Mouse (Mus musculus) kidney, embryonic 14.5 days (tissue): ENCODE measurements around the gene Vapb. TPM values are rescaled to one million over a fixed set of nuclear protein-coding genes. Genes with fewer than 3 reads are reported as not detected.

Experiments
- ATAC-seq: fragments of 200-750 bp; cut with Nextera tagmentation; 2 replicates; pipeline ENCODE4 v1.8.0; 2017; ENCODE audit warnings: moderate number of reproducible peaks, mild to moderate bottlenecking, moderate TSS enrichment, moderate library complexity; ENCODE audit not compliant: low FRiP score, low TSS enrichment
- H3K27ac ChIP-seq: fragments of 300-500 bp; sonication (generic); 2 replicates; pipeline ENCODE4 v1.5.1; 2014; ENCODE audit warnings: low read depth, mild to moderate bottlenecking, low read length, moderate library complexity, mixed read lengths
- H3K27me3 ChIP-seq: fragments of 300-500 bp; sonication (generic); 2 replicates; pipeline ENCODE4 v1.6.1; 2014; ENCODE audit warnings: mild to moderate bottlenecking, low read length; ENCODE audit not compliant: control insufficient read depth, insufficient read depth
- H3K36me3 ChIP-seq: fragments of 300-500 bp; sonication (generic); 2 replicates; pipeline ENCODE4 v1.6.1; 2014; ENCODE audit warnings: low read length, mixed read lengths; ENCODE audit not compliant: control insufficient read depth, insufficient read depth
- H3K4me1 ChIP-seq: fragments of 300-500 bp; sonication (generic); 2 replicates; pipeline ENCODE4 v1.6.1; 2014; ENCODE audit warnings: low read length, mixed read lengths; ENCODE audit not compliant: control insufficient read depth, insufficient read depth
- H3K4me2 ChIP-seq: fragments of 300-500 bp; sonication (generic); replicated peaks from 2 replicates; pipeline ENCODE4 v1.6.1; 2014; ENCODE audit warnings: low read depth, mild to moderate bottlenecking, low read length
- H3K4me3 ChIP-seq: fragments of 300-500 bp; sonication (generic); 2 replicates; pipeline ENCODE4 v1.5.1; 2014; ENCODE audit warnings: mild to moderate bottlenecking, low read length
- H3K9ac ChIP-seq: fragments of 300-500 bp; sonication (generic); 2 replicates; pipeline ENCODE4 v1.6.1; 2014; ENCODE audit warnings: low read depth, mild to moderate bottlenecking, low read length, moderate library complexity
- H3K9me3 ChIP-seq: fragments of 300-500 bp; sonication (generic); 2 replicates; pipeline ENCODE4 v1.6.1; 2016; ENCODE audit warnings: low read length; ENCODE audit not compliant: control insufficient read depth
- WGBS: fragments of 180-500 bp; shearing (Covaris S2); extraction: QIAGEN DNeasy Blood & Tissue Kit; methylation state at CpG from one replicate; pipeline ENCODE4 v1.1.7; 2014; 5-methylcytosine and 5-hydroxymethylcytosine counted together
- polyA plus RNA-seq: library from polyadenylated mRNA; unstranded; fragments of >200 nt; fragmentation: Nextera tagmentation; extraction: Ambion mirVana; gene quantifications from 2 replicates; pipeline ENCODE4 v1.2.1, GENCODE M21; 2014

Vapb gene
- polyA plus RNA-seq, 1 experiment from 2014 or later: 9.3 TPM

GRCm38 (mm10) chr2:173724940-173725807, 12.1 kb upstream of the Vapb start:
- Histone ChIP-seq H3K4me3 (no peak overlapping the region), H3K27me3 (no peaks in the 10 kb centered on the region), H3K27ac (no peak overlapping the region), H3K4me1 (peaks cover 13% of the 10 kb centered on the region; the same call in 1 of the 2 replicates), H3K36me3 (no peaks in the 10 kb centered on the region), H3K9me3 (no peaks in the 10 kb centered on the region), H3K9ac (no peak overlapping the region), H3K4me2 (no peak overlapping the region)
- 30% methylated on average over 15 of the region's 15 CpGs for WGBS
- peak; percentile 47 for ATAC-seq

GRCm38 (mm10) chr2:173725819-173726218, 11.5 kb upstream of the Vapb start:
- H3K27ac ChIP-seq: no peak overlapping the region
- ATAC-seq: no peak
- no peak overlapping the region for H3K4me3 ChIP-seq
- no peak overlapping the region for H3K9ac ChIP-seq
- no peaks in the 10 kb centered on the region for H3K9me3 ChIP-seq
- H3K27me3 ChIP-seq: no peaks in the 10 kb centered on the region
- no peaks in the 10 kb centered on the region for H3K36me3 ChIP-seq
- 86% methylated on average over 4 of the region's 4 CpGs for WGBS
- H3K4me2 ChIP-seq: no peak overlapping the region
- peaks cover 13% of the 10 kb centered on the region; the same call in 1 of the 2 replicates for H3K4me1 ChIP-seq

GRCm38 (mm10) chr2:173730444-173730966, 6.8 kb upstream of the Vapb start:
- Histone ChIP-seq H3K4me3 (no peak overlapping the region), H3K27me3 (no peaks in the 10 kb centered on the region), H3K36me3 (no peaks in the 10 kb centered on the region), H3K9me3 (no peaks in the 10 kb centered on the region), H3K4me2 (no peak overlapping the region), H3K27ac (no peak overlapping the region), H3K9ac (no peak overlapping the region), H3K4me1 (peaks cover 8% of the 10 kb centered on the region; the same call in 1 of the 2 replicates)
- 13% methylated on average over 9 of the region's 9 CpGs for WGBS
- no peak for ATAC-seq

GRCm38 (mm10) chr2:173734426-173734825, 2.9 kb upstream of the Vapb start:
- Histone ChIP-seq H3K4me1 (peaks cover 17% of the 10 kb centered on the region; the same call in 1 of the 2 replicates), H3K9ac (0 out of 2 replicates have a peak overlapping the region, but pooled peaks have one; percentile 12), H3K27ac (no peak overlapping the region), H3K4me2 (no peak overlapping the region), H3K27me3 (no peaks in the 10 kb centered on the region), H3K9me3 (no peaks in the 10 kb centered on the region), H3K36me3 (peaks cover 7% of the 10 kb centered on the region), H3K4me3 (no peak overlapping the region)
- ATAC-seq: peak; percentile 36
- WGBS: 30% methylated on average over 2 of the region's 2 CpGs

GRCm38 (mm10) chr2:173738232-173738631, 921 bp downstream of the Vapb start:
- no peaks in the 10 kb centered on the region for H3K9me3 ChIP-seq
- H3K4me2 ChIP-seq: peak overlapping the region; percentile 80
- H3K4me1 ChIP-seq: peaks cover 26% of the 10 kb centered on the region; the same call in 1 of the 2 replicates
- peak overlapping the region; percentile 85 for H3K4me3 ChIP-seq
- H3K9ac ChIP-seq: peak overlapping the region; percentile 84
- WGBS: 82% methylated on average over 9 of the region's 9 CpGs
- no peaks in the 10 kb centered on the region for H3K27me3 ChIP-seq
- no peak for ATAC-seq
- no peak overlapping the region for H3K27ac ChIP-seq
- H3K36me3 ChIP-seq: peaks cover 7% of the 10 kb centered on the region

- Histone ChIP-seq H3K9ac (no peak overlapping the region), H3K4me1 (peaks cover 21% of the 10 kb centered on the region; the same call in 1 of the 2 replicates), H3K4me2 (no peak overlapping the region), H3K27ac (no peak overlapping the region), H3K9me3 (no peaks in the 10 kb centered on the region), H3K4me3 (no peak overlapping the region), H3K27me3 (no peaks in the 10 kb centered on the region), H3K36me3 (peaks cover 7% of the 10 kb centered on the region)
- no peak for ATAC-seq
- WGBS: 91% methylated on average over 7 of the region's 7 CpGs
These were observed 1.8 kb downstream of the Vapb start for GRCm38 (mm10) chr2:173739107-173739506.

GRCm38 (mm10) chr2:173742090-173742489, 4.8 kb downstream of the Vapb start:
- H3K4me3 ChIP-seq: no peak overlapping the region
- peaks cover 7% of the 10 kb centered on the region for H3K36me3 ChIP-seq
- H3K4me1 ChIP-seq: peaks cover 19% of the 10 kb centered on the region; the same call in 1 of the 2 replicates
- H3K9me3 ChIP-seq: peaks cover 4% of the 10 kb centered on the region; the same call in 1 of the 2 replicates
- H3K9ac ChIP-seq: no peak overlapping the region
- no peak for ATAC-seq
- H3K27me3 ChIP-seq: no peaks in the 10 kb centered on the region
- WGBS: 62% methylated on average over 13 of the region's 13 CpGs
- no peak overlapping the region for H3K27ac ChIP-seq
- H3K4me2 ChIP-seq: no peak overlapping the region

- Histone ChIP-seq H3K9me3 (peaks cover 4% of the 10 kb centered on the region; the same call in 1 of the 2 replicates), H3K4me2 (no peak overlapping the region), H3K4me1 (peaks cover 19% of the 10 kb centered on the region; the same call in 1 of the 2 replicates), H3K36me3 (peaks cover 7% of the 10 kb centered on the region), H3K27ac (no peak overlapping the region), H3K9ac (no peak overlapping the region), H3K4me3 (no peak overlapping the region), H3K27me3 (no peaks in the 10 kb centered on the region)
- WGBS: 77% methylated on average over 9 of the region's 9 CpGs
- ATAC-seq: no peak
These were observed 5.4 kb downstream of the Vapb start for GRCm38 (mm10) chr2:173742744-173743143.
